Mouse (Mus musculus) CD4-positive helper T cell, adult 2 months (primary cell): ENCODE data around the gene Nalcn.

ENCODE experiments used
- DNase-seq: peaks from one replicate; pipeline ENCODE4 v3.0.0-alpha.2; 2012; ENCODE audit warnings: low read depth, missing footprints, low spot score

Nalcn gene

DNA sequence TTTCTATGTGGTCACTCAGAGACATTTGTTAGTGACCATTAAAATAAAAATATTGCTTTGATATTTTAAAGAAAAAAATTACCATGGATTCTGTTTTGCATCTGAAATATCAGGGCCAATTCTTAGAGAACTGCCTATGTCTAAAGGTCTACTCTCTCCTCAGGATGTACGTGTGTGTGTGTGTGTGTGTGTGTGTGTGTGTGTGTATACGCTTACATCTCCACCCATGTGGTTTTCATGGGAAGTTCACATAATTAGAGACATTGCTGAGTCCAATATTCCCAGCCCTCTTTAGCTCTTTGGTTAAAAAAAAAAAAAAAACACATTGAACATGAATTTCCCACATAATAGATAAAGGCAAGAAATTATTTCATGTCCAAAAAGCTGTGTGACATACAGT lies 114.0 kb downstream of the Nalcn start:
- no peak for DNase-seq

DNA sequence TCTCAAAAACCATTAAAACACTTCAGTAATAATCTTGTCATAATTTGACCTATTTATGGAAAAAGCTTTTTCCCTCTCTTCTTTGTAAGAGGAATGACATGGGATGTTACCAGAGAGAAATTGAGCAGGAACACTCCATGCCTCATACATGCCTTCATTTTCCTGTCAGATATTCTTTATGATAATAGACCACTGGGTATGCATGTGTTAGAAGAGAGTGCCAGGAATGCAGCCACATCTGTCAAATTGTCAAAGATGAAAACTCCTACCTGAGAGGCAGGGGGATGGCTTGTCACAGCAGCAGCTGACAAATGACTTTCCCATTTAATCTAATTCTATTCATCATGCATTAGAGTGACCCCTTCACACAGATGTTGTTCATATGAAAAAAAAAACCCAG lies 131.4 kb downstream of the Nalcn start:
- DNase-seq, result no peak

DNA sequence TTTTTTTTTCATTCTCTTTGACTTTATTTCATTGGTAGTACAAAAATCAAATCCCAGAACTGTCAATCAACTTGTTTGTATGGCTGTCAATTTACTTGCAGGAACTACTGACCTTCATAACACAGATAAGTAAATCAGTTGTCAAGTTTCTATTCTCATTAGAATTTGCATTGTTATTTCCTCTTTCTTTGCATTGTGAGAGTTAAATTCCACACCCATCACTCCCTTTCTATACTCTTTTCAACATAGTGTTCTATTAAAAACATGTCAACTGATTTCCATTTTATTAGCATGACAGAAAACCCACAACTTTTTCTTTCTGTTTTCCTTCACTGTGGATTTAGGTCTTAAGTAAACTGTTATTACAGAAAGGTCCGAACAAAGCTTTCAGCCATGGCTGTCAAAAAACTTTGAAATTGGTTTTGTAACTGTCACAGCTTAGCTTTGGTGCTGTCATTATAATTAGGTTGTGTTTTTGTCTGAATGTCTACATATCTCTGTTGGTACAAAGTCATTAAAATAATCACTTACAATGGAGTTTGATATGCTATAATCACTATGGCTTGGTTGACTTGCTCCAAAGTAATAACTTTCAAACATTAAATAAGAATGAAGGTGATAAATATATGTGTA lies 138.3 kb downstream of the Nalcn start:
- DNase-seq, result no peak

DNA sequence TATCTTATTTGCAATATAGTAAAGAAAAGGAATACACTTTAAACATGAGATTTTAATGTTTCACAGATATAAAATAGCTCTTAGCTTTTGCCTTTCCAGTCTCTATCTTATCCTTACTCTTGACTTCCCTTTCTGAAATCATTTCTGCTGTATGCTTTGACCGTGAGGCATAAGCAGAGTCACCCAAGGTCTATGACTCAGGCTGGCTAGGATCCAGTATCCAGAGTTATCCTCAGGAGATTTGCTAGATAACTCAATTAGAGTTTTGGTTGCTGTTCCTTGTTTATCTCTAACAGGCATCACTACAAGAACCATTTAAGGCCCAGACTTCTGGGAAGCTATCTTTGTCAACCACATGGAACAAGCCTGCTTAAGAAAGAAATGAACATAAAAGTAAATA lies 164.9 kb downstream of the Nalcn start:
- DNase-seq, result no peak

DNA sequence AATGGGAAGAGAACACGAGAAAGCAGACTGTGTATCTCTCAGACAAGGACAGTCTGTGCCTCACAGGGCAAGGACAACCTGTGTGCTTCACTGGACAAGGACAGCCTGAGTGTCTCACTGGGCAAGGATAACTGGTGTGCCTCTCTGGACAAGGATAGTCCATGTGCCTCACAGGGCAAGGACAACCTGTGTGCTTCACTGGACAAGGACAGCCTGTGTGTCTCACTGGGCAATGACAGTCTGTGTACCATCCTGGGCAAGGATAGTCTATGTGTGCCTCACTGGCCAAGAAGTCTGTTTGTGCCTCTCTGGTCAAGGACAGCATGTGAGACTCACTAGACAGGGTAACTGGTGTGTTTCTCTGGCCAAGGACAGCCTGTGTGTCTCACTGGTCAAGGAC lies 180.9 kb downstream of the Nalcn start:
- DNase-seq, result no peak

DNA sequence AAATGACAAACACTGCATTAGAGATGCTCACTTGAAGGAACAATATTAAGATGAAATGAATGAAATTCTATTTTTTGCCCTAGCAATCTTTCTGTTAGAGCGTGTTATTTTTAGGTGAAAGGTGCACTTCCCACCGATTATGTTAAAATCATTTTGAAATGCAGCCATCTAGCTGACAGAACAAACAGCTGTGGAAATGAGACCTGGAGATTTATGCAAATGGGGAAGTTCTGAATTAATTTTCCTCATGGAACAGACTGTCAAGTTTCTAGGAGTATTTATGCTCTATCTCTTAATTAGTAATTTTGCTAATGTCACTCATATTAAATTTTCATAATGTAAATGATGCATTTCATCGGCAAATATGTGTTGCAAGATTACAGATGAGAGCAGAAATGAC lies 191.4 kb downstream of the Nalcn start:
- no peak for DNase-seq

DNA sequence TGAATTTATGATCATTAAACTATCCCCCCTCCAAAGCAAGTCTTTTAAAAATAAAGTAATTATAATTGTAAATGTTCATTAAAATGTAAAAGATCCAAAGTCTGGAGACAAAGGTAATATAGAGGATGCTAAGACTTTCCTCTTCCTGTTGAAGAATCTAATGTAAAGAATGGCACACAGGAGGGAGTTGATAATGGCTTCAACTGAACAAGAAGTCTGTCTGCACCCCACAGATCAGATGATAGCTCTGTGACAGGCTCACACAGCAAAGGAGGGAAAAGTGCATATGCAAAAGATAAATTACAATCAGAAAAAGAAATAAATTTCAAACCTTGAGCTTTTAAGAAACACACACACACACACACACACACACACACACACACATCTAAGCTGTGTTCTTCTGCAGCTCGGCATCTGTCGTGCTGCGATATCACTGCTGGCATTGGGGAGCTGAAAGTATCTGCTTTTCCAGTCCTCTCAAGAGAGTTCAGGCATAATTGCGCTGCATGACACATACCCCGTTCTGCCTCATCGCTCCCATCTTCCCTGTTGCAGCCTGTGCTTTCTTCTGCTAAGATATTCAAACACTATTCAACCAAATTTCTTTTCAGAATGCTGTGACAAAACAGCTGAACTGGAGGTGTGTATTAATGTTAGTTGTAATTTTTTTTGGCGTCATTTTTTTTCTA lies 250.6 kb downstream of the Nalcn start:
- DNase-seq, result no peak

DNA sequence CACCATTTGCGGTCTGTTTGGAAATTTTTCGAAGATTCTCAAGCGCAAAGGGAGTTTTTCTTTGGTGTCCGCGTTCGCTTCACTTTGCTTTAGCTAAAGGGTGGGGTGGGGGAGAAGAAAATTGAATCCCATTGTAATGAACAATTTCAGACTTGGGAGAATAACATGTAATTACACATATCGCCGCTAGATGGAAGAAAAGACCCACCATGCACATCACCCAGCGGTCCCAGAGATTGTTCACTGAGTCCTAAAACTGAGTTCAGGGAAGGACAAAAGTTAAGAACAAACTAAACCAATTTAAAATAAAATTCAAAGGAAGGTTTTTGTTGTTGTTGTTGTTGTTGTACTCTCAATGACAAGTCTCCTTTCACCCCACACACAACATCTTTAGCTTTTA lies 255.4 kb downstream of the Nalcn start:
- no peak for DNase-seq

DNA sequence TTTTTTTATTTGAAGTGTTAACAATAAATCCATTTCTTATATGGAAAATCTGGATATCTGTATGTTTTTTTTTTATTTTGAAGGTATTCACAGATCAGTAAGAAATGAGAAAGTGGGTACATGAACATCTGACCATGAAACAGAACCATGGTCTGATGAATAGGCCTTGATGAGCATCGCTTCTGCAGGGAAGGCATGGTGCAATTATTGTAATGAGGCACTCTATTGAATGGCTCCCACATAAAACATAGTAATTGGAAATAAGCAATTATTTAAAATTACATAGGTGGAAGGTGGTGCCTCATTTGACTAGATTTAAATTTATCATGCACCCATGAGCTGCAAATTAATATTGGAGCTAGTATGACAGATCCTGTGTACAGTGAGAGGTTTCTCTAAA lies 267.3 kb downstream of the Nalcn start:
- DNase-seq, result no peak

DNA sequence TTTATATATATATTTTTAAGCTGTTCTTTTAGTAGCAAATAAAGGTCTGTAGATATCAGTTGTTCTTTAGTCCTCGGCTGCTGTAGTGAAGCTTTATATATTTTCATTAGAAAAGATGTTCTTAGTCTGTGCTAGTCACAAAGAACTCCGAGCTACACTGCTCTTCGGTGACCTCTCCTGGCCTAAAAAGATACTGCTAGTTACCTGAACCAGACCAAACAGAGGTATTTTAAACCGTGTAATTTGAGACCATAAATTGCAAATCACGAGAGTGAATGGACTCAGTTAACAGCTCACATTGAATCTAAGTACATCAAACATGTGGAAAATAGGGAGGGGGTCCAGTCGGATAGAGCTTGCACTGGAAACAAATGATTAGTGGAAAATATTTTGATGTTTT lies 274.0 kb downstream of the Nalcn start:
- no peak for DNase-seq

DNA sequence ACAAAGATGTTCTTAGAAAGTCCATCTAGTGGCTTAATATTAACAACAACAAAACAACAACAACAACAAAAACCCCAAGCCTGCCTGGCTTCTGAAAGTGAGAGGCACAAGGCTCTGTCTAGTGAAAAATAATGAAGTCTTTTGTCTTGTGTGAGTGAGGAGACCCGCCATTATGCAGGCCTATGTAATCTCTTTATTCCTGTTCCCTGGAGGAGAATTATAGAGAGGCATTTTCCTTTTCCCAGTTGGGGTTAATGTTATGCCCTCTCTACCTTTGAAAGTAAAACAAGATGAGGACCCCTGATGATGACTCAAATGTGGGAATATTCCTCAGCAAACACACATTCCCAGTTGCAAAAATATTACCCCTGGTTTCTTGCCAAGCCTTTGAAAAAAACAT lies 295.1 kb downstream of the Nalcn start:
- DNase-seq, result no peak

DNA sequence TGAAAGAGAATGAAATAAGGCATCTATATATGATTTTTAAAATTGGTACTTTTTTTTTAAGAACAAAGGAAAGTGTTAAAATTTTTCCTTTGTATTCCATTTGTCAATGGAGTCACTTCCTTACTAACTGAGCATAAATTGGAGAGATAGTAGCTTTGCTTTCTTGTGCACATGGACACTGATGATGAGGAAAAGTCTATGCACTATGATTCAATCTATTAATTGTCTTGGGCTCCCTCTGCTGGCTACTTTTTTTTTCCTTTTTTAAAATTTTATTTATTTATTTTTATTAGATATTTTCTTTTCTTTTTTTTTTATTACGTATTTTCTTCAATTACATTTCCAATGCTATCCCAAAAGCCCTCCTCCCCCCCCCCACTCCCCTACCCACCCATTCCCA lies 312.6 kb downstream of the Nalcn start:
- DNase-seq, result no peak

DNA sequence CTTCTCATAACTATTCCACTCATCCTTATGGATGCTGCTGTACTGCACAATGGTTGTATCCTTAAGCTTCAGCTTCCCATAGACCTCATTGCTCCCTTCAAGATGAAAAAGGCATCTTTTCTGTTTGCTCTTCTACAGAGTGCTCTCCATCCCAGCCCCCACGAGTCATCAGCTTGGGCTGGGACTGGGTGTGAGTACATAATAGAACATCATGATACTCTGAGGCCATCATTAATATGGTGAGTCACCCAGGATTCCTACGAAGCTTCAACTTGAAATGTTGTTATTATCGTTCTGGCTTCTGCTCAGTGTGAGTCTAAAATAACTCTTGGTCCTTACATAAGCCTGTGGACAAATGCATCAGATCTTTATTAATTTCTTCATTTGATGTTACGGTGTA lies 314.6 kb downstream of the Nalcn start:
- no peak for DNase-seq

DNA sequence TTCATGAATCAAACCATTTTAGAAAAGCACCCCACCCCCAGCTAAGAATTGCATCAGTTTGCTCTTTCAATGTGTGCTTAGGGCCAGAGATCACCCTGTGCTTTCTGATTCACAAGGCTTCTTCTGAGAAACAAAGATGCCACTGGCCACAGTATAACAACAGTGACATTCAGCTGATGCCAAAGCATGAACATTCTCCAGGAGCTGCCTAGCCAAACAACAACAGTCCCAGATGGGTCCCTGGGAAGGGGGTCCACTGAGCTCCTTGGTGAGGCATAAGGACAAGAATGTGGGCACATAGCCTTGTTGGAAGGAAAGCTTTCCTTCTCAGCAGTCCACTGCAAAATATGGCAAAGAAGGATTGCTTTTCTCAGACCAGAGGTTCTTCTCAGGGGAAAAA lies 330.9 kb downstream of the Nalcn start:
- no peak for DNase-seq

DNA sequence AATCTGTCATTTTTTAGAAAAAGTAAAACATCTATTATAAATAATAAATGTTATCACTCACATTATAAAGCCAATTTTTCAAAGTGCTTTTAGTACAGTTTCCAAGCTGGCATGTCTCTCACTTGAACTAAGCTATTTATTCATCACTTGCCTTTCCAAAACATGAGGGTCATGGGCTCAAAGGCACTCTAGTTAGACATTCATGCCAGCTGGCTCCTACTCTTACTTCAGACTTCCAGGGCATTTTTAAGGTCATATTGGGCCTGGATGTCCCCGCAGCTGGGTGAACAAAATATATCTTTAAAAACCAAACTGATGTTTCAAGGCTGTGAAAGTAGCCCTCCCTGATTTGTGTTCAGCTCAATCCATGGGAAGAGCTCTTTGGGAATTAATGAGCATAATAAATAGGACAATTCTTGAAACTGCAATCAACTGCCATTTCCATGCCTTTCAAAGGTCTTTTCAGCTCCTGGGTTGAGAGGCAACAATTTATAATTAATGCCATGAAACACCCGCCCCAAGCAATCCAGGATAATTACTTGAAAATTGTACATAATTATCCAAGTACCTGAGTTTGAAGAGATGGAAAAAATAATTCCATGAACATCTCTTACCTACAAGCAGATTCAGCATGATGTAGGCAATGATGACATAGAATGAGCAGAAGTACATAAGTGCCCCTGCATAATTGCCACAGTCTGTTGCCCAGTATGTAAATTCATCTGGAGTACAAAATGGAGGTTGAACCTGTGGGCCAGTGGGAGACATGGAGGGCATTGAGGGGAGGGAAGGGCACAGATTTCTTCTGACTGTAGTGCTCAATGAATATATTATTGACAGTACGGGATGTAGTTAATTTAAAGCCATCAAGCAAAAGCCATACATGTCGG lies 335.6 kb downstream of the Nalcn start:
- no peak for DNase-seq

DNA sequence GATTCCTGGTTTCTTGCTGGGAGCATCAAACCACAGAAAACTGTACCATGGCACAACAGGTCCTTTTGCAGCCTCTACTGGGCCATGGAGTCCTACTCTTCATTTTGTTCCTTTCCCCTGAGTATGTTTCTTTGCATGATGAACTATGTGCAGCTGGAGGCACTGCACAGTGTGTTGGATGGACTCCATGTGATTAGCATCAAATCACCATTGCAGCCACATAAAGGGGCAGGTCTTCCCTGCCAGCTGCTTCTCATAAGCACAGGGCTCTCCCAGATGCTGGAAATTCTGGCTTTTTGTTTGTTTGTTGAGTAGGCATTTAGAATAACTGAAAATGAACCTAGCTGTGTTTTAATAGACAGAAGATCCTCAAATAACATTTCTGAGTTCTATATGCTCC lies 344.8 kb downstream of the Nalcn start:
- no peak for DNase-seq

DNA sequence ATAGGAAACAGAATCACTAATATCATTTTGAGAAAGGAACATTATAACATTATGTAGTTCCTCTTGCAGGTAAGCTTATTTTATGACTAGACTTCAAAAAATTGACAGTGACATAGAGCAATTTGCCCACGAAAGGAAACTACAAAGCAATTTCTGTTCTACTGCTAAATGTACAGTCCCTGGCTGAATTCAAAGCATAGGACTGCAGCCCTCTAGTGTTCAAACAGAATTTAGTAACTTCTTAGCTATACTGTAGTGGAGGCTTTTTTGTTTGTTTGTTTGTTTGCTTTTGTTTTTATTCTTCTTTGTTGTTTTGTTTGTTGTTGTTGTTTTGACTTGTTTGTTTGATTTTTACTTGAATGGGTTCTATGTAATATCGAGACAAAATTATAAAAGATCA lies 354.8 kb downstream of the Nalcn start:
- no peak for DNase-seq

DNA sequence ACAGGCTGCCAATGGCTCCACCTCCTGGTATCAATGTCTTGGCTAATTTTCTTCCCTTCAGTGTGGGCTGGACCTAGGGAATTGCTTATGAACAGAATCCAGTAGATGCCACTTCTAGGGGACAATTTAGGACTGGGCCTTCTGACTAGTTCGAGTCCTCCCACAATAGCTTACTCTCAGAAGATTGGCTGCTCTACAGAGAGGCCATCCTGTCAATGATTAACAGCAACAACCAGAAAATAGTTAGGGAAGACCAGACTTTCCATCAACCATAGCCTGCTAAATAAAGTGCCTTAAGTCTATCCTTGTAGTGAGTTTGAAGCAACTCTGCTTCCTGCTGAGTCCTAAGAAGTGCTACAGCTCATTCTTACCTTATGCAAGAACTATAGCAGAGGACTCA lies 386.2 kb downstream of the Nalcn start:
- DNase-seq, result no peak

DNA sequence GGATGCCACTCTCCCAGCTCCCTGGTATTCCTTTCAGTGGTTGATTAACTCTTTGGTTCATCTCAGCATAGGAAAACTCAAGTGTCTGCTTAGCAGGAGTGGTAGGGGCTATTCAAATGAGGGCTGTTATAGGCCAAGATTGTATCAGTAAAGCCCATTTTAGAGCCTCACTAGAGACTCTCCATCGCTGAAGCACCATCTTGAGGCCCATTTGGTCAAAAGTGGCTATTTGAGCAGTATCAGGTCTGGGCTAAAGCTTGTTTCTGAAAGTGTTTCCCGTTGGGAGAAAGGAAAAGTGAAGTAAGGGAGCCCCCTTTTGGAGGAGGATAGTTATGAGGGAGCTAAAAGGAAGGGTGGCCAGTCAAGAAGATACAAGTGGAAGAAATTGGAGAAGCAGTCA lies 387.0 kb downstream of the Nalcn start:
- DNase-seq, result no peak

DNA sequence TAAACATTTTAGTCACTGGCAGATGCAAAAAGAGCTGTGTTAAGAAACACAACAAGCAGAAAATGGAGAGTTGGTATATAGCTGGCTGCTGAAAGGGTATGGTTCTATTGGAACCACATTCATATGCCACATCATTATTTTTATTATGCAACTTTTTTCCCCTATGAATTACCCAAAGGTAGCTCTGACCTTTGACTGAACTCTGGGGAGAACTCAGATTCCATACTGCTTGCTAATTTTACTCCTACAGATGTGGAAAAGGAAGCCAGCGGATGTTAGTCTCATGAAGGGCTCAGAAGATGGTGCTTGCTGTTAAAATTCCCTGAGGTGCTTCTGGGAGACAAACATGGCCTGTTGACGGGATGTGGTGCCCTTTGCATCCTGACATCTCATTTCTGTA lies 389.9 kb downstream of the Nalcn start:
- DNase-seq, result no peak

DNA sequence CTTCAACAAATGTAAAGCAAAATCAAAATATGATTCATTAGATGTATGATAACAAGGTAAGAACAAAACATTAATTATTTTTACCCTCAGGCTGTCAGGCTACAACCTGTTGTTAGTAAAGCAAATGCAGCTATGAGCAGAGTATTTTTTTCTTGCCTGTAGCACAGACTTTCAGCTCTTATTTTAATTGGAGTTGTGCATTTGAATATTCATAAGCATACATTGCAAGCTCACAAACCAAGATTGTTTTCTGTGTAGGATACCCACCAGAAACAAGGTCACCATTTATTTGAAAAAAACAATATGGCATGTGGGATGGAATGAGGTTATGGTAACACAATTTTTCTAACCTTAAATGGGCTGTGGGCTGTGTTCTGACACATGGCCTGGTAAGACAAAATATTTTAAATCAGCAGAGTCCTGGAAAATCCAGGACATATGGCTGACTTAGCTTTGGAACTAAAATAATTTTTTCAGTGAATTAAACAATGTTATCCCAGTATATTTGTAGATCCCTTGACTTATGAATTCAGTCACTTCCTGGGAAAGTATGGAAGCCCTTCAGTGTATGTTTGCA lies 394.2 kb downstream of the Nalcn start:
- DNase-seq, result no peak
